Mouse (Mus musculus): ENCODE measurements around the gene Dgke.
A peak's percentile ranks its signal among the peaks of the same experiment; 100 is the strongest.
"Not testable (repeated sequence)": the region's sequence is repeated elsewhere in the genome, so short reads cannot be mapped to it uniquely, and the experiment has no call there.

The Dgke gene

GRCm38 (mm10) chr11:89074783-89075413 lies 8.2 kb upstream of the Dgke start:
- no peak for DNase-seq (ENCODE audit: low spot score in 2 of 2)

GRCm38 (mm10) chr11:89073541-89073940 lies 6.9 kb upstream of the Dgke start, which contains the start of gene Gm525:
TSS of gene Gm525 (plus strand) at chr11:89073841.
- DNase-seq (ENCODE audit: low spot score in 2 of 2), result no peak

DNA sequence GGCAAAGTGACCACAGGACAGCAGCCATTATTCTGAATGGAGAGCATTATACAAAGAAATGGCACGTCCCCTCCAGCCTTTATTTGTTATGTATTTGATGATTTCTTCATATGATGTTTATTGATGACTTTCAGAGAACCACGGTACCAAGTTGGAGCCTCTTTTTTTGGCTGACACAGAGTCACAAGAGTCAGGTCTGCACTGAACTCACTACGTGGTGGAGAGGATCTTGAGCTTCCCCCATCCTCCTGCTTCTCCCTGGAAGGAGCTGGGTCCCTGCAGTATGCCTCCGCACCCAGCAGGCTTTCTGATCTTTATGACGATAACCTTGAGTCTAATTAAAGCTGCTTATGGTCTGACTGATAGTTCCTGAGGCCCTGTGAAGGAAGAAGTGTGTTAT lies 4.9 kb upstream of the Dgke start:
- no peak for DNase-seq (ENCODE audit: low spot score in 2 of 2)

DNA sequence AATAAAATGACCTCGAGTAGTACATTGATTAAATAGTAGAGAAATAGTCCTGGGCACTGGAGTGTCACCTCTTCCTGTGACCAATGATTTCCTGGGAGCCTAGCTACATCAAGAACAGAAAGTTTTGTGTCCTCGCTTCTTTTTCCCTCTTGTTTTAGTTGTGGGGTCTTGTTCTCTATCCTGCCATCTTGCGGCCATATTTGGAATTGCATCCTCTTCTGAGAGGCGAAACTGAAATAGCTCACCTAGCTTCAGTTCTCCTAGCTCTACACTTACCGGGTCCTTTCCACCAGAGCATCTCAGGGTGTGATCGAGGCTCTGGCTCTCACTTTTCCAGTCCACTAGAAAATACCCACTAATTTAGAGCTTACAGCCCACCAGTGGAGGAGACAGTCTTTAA lies 2.7 kb upstream of the Dgke start:
- peak in 1 of 2 experiments; percentile 74 for DNase-seq (ENCODE audit: low spot score in 2 of 2)

- no peak for DNase-seq (ENCODE audit: low spot score in 2 of 2)
These were observed 2.0 kb upstream of the Dgke start for GRCm38 (mm10) chr11:89068649-89069048.

DNA sequence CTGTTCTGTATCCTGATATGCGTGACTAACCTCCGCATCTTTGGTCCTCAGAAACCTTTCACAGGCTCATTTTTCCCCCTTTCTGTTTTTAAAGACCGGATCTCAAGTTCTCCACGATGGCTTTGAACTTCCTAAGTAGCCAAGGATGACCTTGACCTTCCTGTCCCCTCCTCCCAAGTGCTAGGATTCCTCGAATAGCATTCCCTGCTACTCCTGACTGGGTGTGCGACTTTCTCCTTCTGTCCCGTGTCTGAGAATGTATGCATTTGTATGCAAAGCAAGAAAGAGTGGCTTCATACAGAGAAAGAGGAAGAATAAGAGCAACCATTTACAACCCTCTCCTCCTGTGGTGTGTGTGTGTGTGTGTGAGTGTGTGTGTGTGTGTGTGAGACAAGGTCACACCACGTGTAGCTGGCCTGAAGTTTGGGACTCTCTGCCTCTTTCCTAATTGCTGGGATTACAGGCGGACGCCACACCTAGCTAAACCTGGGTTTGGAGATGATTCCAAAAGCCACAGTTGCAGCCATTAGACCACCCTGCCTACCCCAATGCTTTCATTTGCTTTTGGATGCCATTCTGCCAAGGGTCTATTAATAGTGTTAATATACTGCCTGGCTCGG lies 1.3 kb upstream of the Dgke start:
- DNase-seq (ENCODE audit: low spot score in 2 of 2), result no peak

GRCm38 (mm10) chr11:89067301-89067822 lies 712 bp upstream of the Dgke start:
- no peak for DNase-seq (ENCODE audit: low spot score in 2 of 2)

DNA sequence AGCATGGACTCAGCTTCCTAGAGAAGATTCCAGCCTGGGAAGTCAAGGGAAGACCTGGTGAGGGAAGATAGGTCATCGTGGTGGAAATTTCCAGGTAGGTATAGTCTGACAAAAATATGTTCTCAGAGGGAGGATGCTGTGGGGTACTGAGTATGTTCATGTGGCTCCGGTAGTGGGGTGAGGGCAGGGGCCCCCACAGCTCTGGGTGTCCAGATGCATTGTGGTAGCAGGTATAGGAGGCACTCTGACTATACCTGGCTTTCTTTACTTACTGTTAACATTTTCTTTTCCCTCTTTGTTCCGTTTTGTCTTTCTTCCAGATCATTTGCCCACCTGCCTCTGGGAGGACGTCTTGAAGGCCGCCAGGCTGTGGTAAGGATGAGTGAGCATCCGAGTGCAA lies 524 bp downstream of the Dgke start:
- no peak for DNase-seq (ENCODE audit: low spot score in 2 of 2)

GRCm38 (mm10) chr11:89065297-89065696 lies 1.4 kb downstream of the Dgke start:
- DNase-seq (ENCODE audit: low spot score in 2 of 2), result no peak

DNA sequence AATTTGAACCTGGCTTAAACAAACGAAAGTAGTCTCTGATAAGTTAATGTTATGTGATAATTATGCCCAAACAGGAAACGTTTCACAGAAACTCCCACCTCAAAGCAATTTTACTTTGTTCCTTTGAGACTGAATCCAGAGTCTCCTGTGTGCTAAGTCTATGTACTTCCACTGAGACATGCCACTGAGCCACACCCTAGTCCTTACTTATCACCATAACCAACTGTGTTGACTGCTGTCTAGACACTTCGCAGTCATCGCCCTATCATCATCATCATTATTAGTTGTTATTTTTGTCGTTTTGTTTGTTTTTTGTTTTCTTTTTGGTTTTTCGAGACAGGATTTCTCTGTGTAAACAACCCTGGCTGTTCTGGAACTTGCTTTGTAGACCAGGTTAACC lies 2.3 kb downstream of the Dgke start:
- no peak for DNase-seq (ENCODE audit: low spot score in 2 of 2)

DNA sequence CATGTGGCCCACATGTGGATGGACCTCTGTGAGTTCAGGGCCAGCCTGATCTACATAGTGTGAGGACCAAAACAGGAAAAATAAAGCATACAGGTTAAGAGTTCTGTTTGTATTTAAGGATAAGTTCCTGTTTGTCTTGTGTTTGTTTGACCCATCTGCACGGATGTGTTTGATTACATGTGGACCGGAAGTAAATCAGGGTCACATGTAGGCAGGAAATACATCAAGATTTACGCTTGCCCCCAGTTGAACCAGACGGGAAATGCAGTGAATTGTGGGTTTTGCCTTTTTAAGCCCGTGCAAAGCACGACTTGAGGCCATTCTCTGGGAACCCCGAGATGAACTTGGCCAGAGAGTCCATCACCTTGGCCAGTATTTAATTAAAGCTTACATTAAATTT lies 5.3 kb downstream of the Dgke start:
- no peak for DNase-seq (ENCODE audit: low spot score in 2 of 2)

- DNase-seq (ENCODE audit: low spot score in 2 of 2), result peak; percentile 82 to 92
These were observed 6.1 kb downstream of the Dgke start for GRCm38 (mm10) chr11:89060423-89061089.

DNA sequence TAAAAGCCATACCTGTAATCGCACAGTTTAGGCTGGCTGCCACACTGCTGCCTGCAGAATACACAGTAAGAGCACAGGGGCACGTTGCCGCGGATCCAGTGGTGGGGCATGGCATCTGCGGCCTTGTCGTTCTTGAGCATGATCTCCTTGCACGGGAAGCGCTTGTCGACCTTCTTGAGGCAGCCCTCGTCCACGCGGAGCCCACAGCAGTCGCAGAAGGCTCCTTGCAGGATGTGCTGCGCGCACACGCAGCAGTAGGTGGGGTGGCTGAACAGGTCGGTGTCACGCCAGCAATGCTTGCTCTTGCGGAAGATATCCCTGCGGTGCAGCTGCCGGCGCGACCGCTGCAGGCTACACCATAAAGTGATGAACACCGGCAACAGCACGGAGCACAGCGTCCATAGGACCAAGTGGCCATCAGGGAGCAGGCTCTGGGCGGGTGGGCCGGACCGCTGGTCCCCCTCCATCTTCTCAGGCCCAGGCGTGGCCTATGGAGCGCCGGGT lies 6.7 kb downstream of the Dgke start:
- DNase-seq (ENCODE audit: low spot score in 2 of 2), result peak in 1 of 2 experiments; percentile 37

DNA sequence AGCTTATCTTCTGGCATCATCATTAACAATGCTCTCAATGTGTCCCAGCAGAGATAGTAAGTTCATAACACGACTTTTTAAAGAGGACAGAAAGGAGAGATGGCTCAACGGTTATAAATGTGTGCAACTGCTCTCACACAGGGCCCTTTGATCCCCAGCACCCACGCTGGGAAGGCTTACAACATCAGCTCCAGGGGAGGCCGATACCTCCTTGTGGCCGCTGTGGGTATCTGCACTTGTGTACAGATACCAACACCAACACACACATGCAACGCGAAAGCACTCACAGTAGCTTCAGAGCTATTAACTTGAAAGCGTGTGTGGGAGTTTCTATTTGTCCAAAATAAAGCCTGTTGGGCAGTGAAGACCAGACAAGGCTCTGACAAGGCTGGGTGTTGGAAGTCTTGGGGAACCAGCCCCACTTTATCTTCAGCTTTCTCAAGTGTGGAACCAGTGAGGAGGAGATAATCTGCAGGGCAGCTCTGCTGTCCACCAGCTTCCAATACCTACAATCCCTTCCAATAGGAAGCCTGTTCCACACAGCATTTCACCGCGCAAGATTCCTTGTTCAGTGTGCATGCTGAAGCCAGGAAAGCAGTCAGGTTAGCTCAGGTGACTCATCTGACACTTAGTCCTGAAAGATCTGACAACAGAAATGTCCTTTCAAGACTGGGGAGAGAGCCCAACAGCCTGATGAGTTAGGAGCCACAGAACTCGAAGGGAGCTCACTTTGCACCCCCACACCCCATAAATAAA lies 8.0 kb downstream of the Dgke start:
- DNase-seq (ENCODE audit: low spot score in 2 of 2), result no peak

- no peak for DNase-seq (ENCODE audit: low spot score in 2 of 2)
These were observed 10.5 kb downstream of the Dgke start for GRCm38 (mm10) chr11:89055931-89056690.

GRCm38 (mm10) chr11:89051767-89052166 lies 14.9 kb downstream of the Dgke start:
- no peak for DNase-seq (ENCODE audit: low spot score in 2 of 2)

GRCm38 (mm10) chr11:89046021-89046420 lies 20.6 kb downstream of the Dgke start:
- DNase-seq (ENCODE audit: low spot score in 2 of 2), result no peak

DNA sequence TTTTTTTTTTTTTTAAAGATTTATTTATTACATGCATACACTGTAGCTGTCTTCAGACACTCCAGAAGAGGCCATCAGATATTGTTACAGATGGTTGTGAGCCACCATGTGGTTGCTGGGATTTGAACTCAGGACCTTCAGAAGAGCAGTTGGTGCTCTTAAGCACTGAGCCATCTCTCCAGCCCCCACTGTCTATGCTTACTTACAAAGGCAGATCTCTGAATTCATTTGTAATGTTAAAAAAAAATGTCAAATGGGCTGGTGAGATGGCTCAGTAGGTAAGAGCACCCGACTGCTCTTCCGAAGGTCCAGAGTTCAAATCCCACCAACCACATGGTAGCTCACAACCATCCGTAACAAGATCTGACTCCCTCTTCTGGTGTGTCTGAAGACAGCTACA lies 21.1 kb downstream of the Dgke start:
- DNase-seq (ENCODE audit: low spot score in 2 of 2), result not testable (repeated sequence)

GRCm38 (mm10) chr11:89043046-89043445 lies 23.6 kb downstream of the Dgke start:
- DNase-seq (ENCODE audit: low spot score in 2 of 2), result no peak

DNA sequence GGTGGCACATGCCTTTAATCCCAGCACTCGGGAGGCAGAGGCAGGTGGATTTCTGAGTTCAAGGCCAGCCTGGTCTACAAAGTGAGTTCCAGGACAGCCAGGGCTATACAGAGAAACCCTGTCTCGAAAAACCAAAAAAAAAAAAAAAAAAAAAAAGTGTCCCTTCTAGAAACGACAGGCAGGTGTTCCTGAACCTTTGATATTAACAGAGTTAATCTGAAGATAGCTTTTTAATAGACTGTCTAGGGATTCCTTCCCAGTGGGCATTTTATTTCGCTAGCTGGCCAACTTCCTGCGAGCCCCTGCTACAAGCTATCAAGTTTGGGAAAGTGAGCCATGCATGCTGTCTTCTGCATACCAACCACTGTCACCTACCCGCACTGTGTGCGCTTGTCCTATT lies 25.6 kb downstream of the Dgke start:
- not testable (repeated sequence) for DNase-seq (ENCODE audit: low spot score in 2 of 2)

GRCm38 (mm10) chr11:89039325-89039724 lies 27.3 kb downstream of the Dgke start:
- DNase-seq (ENCODE audit: low spot score in 2 of 2), result peak in 1 of 2 experiments; percentile 37
